Mouse (Mus musculus) midbrain, embryonic 16.5 days (tissue): ENCODE measurements around the gene Chst15. TPM values are rescaled to one million over a fixed set of nuclear protein-coding genes. Genes with fewer than 3 reads are reported as not detected.

Experiments used
- ATAC-seq: fragments of 200-750 bp; cut with Nextera tagmentation; 2 replicates; pipeline ENCODE4 v1.8.0; 2017; ENCODE audit warnings: moderate TSS enrichment
- H3K27ac ChIP-seq: fragments of 300-500 bp; sonication (generic); 2 replicates; pipeline ENCODE4 v1.5.1; 2014; ENCODE audit warnings: mild to moderate bottlenecking, low read length, mixed read lengths
- H3K27me3 ChIP-seq: fragments of 300-500 bp; sonication (generic); 2 replicates; pipeline ENCODE4 v1.6.1; 2014; ENCODE audit warnings: low read depth, low read length, mixed read lengths; ENCODE audit not compliant: control insufficient read depth, insufficient read depth
- H3K36me3 ChIP-seq: fragments of 300-500 bp; sonication (generic); 2 replicates; pipeline ENCODE4 v1.6.1; 2014; ENCODE audit warnings: mild to moderate bottlenecking, low read length, moderate library complexity, mixed read lengths; ENCODE audit not compliant: control insufficient read depth, insufficient read depth
- H3K4me1 ChIP-seq: fragments of 300-500 bp; sonication (generic); 2 replicates; pipeline ENCODE4 v1.6.1; 2014; ENCODE audit warnings: mild to moderate bottlenecking, low read length, mixed read lengths; ENCODE audit not compliant: control insufficient read depth, insufficient read depth
- H3K4me2 ChIP-seq: fragments of 300-500 bp; sonication (generic); 2 replicates; pipeline ENCODE4 v1.6.1; 2014; ENCODE audit warnings: mild to moderate bottlenecking, low read length, mixed read lengths
- H3K4me3 ChIP-seq: fragments of 300-500 bp; sonication (generic); 2 replicates; pipeline ENCODE4 v1.5.1; 2014; ENCODE audit warnings: low read depth, mild to moderate bottlenecking, low read length, moderate library complexity, mixed read lengths
- H3K9ac ChIP-seq: fragments of 300-500 bp; sonication (generic); 2 replicates; pipeline ENCODE4 v1.6.1; 2014; ENCODE audit warnings: low read depth, low read length, mixed read lengths
- H3K9me3 ChIP-seq: fragments of 300-500 bp; sonication (generic); replicated peaks from 2 replicates; pipeline ENCODE4 v1.6.1; 2014; ENCODE audit warnings: mild to moderate bottlenecking, low read length, mixed read lengths; ENCODE audit not compliant: control insufficient read depth, poor library complexity, severe bottlenecking
- WGBS: fragments of 180-500 bp; shearing (Covaris S2); extraction: QIAGEN DNeasy Blood & Tissue Kit; methylation state at CpG from one replicate; pipeline ENCODE4 v1.1.7; 2014; 5-methylcytosine and 5-hydroxymethylcytosine counted together
- polyA plus RNA-seq: library from polyadenylated mRNA; unstranded; fragments of >200 nt; fragmentation: Nextera tagmentation; extraction: Ambion mirVana; gene quantifications from 2 replicates; pipeline ENCODE4 v1.2.1, GENCODE M21; 2015

Gene Chst15
- polyA plus RNA-seq, 1 experiment from 2014 or later = 12.6 TPM

DNA sequence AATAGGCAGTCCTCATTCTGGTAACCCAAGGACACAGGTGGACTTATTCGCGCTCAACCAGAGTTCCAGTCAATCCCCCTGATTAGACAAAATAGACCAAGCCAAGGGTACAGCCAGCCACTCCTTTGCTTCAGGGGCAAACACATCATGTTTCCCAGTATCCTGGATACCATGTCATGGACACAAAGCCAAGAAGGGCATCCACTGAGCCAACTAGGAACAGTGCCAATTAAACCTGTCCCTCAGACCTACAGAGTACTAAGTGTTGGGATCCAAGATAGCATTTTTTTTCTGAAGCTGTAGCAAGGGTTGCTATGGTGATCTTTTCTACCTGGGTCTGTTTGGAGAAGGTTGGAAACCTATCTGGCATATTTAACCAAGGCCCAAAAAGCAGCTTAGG lies 123.4 kb downstream of the Chst15 start:
- no peaks in the 10 kb centered on the region for H3K27me3 ChIP-seq
- 98% methylated on average over 2 of the region's 2 CpGs for WGBS
- no peak overlapping the region for H3K27ac ChIP-seq
- H3K9ac ChIP-seq = no peak overlapping the region
- no peak for ATAC-seq
- no peaks in the 10 kb centered on the region for H3K9me3 ChIP-seq
- no peak overlapping the region for H3K4me3 ChIP-seq
- no peaks in the 10 kb centered on the region for H3K36me3 ChIP-seq
- H3K4me2 ChIP-seq = no peak overlapping the region
- H3K4me1 ChIP-seq = no peaks in the 10 kb centered on the region

DNA sequence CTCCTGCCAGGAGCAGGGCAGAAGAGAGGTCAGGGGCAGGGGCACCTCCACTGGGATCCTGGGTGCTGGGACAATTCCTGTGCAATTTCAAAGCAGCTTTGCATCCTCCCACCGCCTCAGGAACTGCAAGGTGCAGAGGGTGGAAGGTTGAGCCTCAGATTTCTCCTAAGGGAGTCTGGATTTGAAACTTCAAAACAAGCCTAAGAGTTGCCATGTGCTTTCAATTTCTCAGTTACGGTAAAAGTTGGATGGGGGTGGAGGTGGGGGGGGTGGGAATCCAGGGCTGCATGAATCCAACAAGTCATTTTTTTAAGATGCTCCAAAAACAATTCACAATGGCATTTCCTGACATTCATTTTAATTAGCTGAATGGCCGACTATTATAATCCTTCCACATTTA lies 129.6 kb downstream of the Chst15 start:
- Histone ChIP-seq H3K27ac (no peak overlapping the region), H3K9ac (no peak overlapping the region), H3K9me3 (no peaks in the 10 kb centered on the region), H3K36me3 (no peaks in the 10 kb centered on the region), H3K4me1 (peaks cover 9% of the 10 kb centered on the region), H3K4me3 (no peak overlapping the region), H3K27me3 (no peaks in the 10 kb centered on the region; the same call in 1 of the 2 replicates), H3K4me2 (no peak overlapping the region)
- ATAC-seq = no peak
- 61% methylated on average over 3 of the region's 3 CpGs for WGBS

Other genes with a start within 250 kb of the Chst15 start
- gene Cpxm2, start 162.5 kb downstream of the Chst15 start, polyA plus RNA-seq = 1.3 and 1.6 TPM in 2 replicates